8 mouse cellular contexts compared by ENCODE assay signal in genomic region chr5:142386784-142387680, GRCm38 (mm10). TPM values are rescaled to one million over a fixed set of nuclear protein-coding genes. Genes with fewer than 3 reads are reported as not detected.
DNase-seq lines count a peak whose midpoint lies in the region; ATAC-seq and TF ChIP-seq lines count a peak whose summit lies in the region.

No protein-coding gene starts in this region.

- H3K36me3 ChIP-seq in lung, embryonic 14.5 days (ENCODE audit: insufficient read depth): no peaks in the 10 kb centered on the region
- no peaks in the 10 kb centered on the region for H3K36me3 ChIP-seq in embryonic facial prominence, embryonic 14.5 days (ENCODE audit: control insufficient read depth, insufficient read depth, low read length)
- no peaks in the 10 kb centered on the region for H3K36me3 ChIP-seq in heart, embryonic 16.5 days (ENCODE audit: control insufficient read depth, insufficient read depth)
- no peaks in the 10 kb centered on the region for H3K36me3 ChIP-seq in midbrain, embryonic 10.5 days

- peak; percentile 53 for ATAC-seq in lung, embryonic 14.5 days (ENCODE audit: insufficient read depth)
- peak; percentile 75 for ATAC-seq in embryonic facial prominence, embryonic 14.5 days (ENCODE audit: low read depth)
- ATAC-seq in heart, embryonic 16.5 days (replicated peaks; ENCODE audit: extremely low read depth, insufficient read depth, low FRiP score): peak; percentile 64

- peak; percentile 73 for DNase-seq in lung, embryonic 14.5 days
- no peak for DNase-seq in lung, postnatal 14 days
- peak; percentile 87 for DNase-seq in embryonic facial prominence, embryonic 14.5 days (ENCODE audit: low spot score)
- peak; percentile 79 for DNase-seq in midbrain, embryonic 10.5 days (ENCODE audit: low spot score)
- DNase-seq in natural killer cell, adult 2 months (ENCODE audit: low spot score in 2 of 2): no peak
- no peak for DNase-seq in urinary bladder, adult 2 months (ENCODE audit: low spot score)
- no peak for DNase-seq in spleen, adult 12 weeks (ENCODE audit: low spot score)

- H3K9ac ChIP-seq in lung, embryonic 14.5 days: no peak overlapping the region
- H3K9ac ChIP-seq in embryonic facial prominence, embryonic 14.5 days (ENCODE audit: low read depth, low read length): 0 out of 2 replicates have a peak overlapping the region, but pooled peaks have one; percentile 17
- H3K9ac ChIP-seq in heart, embryonic 16.5 days (ENCODE audit: low read length): no peak overlapping the region

- no peaks in the 10 kb centered on the region for H3K27me3 ChIP-seq in lung, embryonic 14.5 days (ENCODE audit: insufficient read depth, low read length)
- no peaks in the 10 kb centered on the region for H3K27me3 ChIP-seq in embryonic facial prominence, embryonic 14.5 days (replicated peaks; ENCODE audit: control insufficient read depth, insufficient read depth, low read length)
- H3K27me3 ChIP-seq in heart, embryonic 16.5 days (ENCODE audit: control insufficient read depth, insufficient read depth, low read length): no peaks in the 10 kb centered on the region
- no peaks in the 10 kb centered on the region for H3K27me3 ChIP-seq in midbrain, embryonic 10.5 days (ENCODE audit: low read depth, poor library complexity, severe bottlenecking)

- H3K9me3 ChIP-seq in lung, embryonic 14.5 days (ENCODE audit: low read depth, low read length): no peaks in the 10 kb centered on the region
- no peaks in the 10 kb centered on the region for H3K9me3 ChIP-seq in embryonic facial prominence, embryonic 14.5 days (ENCODE audit: control insufficient read depth, low read length)
- no peaks in the 10 kb centered on the region for H3K9me3 ChIP-seq in heart, embryonic 16.5 days (replicated peaks; ENCODE audit: control insufficient read depth, low read length)
- no peaks in the 10 kb centered on the region; the same call in 1 of the 2 replicates for H3K9me3 ChIP-seq in midbrain, embryonic 10.5 days (replicated peaks)

- H3K4me1 ChIP-seq in lung, embryonic 14.5 days (ENCODE audit: insufficient read depth): peaks cover 13% of the 10 kb centered on the region; the same call in 1 of the 2 replicates
- H3K4me1 ChIP-seq in embryonic facial prominence, embryonic 14.5 days (ENCODE audit: control insufficient read depth, insufficient read depth, low read length): peaks cover 49% of the 10 kb centered on the region
- H3K4me1 ChIP-seq in heart, embryonic 16.5 days (ENCODE audit: control insufficient read depth, insufficient read depth, low read length): peaks cover 15% of the 10 kb centered on the region
- H3K4me1 ChIP-seq in midbrain, embryonic 10.5 days: peaks cover 55% of the 10 kb centered on the region

- H3K4me2 ChIP-seq in lung, embryonic 14.5 days: peak overlapping the region; percentile 3; the same call in 1 of the 2 replicates
- peak overlapping the region; percentile 26 for H3K4me2 ChIP-seq in embryonic facial prominence, embryonic 14.5 days (ENCODE audit: low read depth, low read length)
- peak overlapping the region; percentile 36 for H3K4me2 ChIP-seq in heart, embryonic 16.5 days (ENCODE audit: low read depth, low read length)

- peak overlapping the region; percentile 68; the same call in 1 of the 2 replicates for H3K27ac ChIP-seq in lung, embryonic 14.5 days (ENCODE audit: low read depth)
- peak overlapping the region; percentile 89 for H3K27ac ChIP-seq in embryonic facial prominence, embryonic 14.5 days (replicated peaks; ENCODE audit: low read depth, low read length)
- no peak overlapping the region; the same call in 1 of the 2 replicates for H3K27ac ChIP-seq in heart, embryonic 16.5 days (ENCODE audit: low read length)
- H3K27ac ChIP-seq in midbrain, embryonic 10.5 days (replicated peaks): peak overlapping the region; percentile 93

- no peak overlapping the region for H3K4me3 ChIP-seq in lung, embryonic 14.5 days (ENCODE audit: low read depth, low read length)
- H3K4me3 ChIP-seq in embryonic facial prominence, embryonic 14.5 days (ENCODE audit: low read depth, low read length): no peak overlapping the region
- no peak overlapping the region for H3K4me3 ChIP-seq in heart, embryonic 16.5 days (ENCODE audit: low read length)
- H3K4me3 ChIP-seq in midbrain, embryonic 10.5 days: peak overlapping the region; percentile 32; the same call in 1 of the 2 replicates

- 0 out of 2 replicates have a peak, but pooled peaks have one; percentile 21 for TF ChIP-seq CTCF in lung, embryonic 14.5 days (IDR thresholded peaks at IDR 0.05; ENCODE audit: low read depth)

- WGBS in lung, embryonic 14.5 days: 37% methylated on average over 17 of the region's 17 CpGs
- WGBS in embryonic facial prominence, embryonic 14.5 days: 28% methylated on average over 17 of the region's 17 CpGs
- 46% methylated on average over 17 of the region's 17 CpGs for WGBS in heart, embryonic 16.5 days
- 43% methylated on average over 17 of the region's 17 CpGs for WGBS in midbrain, embryonic 10.5 days

RNA-seq across cellular contexts. Expression of gene Foxk1, which starts 14.3 kb away (rescaled TPM):
- polyA plus RNA-seq in lung, embryonic 14.5 days (2014; fragmentation: Nextera tagmentation; extraction: Ambion mirVana): 5.4 and 7.9 TPM in 2 replicates
- polyA plus RNA-seq in embryonic facial prominence, embryonic 14.5 days (2014; fragmentation: Nextera tagmentation; extraction: Ambion mirVana): 5.6 and 7.5 TPM in 2 replicates
- 2.5 and 4.7 TPM in 2 replicates for polyA plus RNA-seq in heart, embryonic 16.5 days (2015; fragmentation: Nextera tagmentation; extraction: Ambion mirVana)
- polyA plus RNA-seq in midbrain, embryonic 10.5 days (2016; fragmentation: Nextera tagmentation; extraction: Ambion mirVana): 3.7 and 5.3 TPM in 2 replicates
- 13.8 and 21.3 TPM in 2 replicates for polyA plus RNA-seq in urinary bladder, adult 2 months (2012; rRNA removed)

Comparison
In these comparisons a context has a peak if more than half of its experiments do, and no peak if none do; other contexts are left out.
1. DNase-seq: peak in lung, embryonic 14.5 days (single experiment), embryonic facial prominence, embryonic 14.5 days (single experiment) and midbrain, embryonic 10.5 days (single experiment); none in lung, postnatal 14 days (single experiment), natural killer cell, adult 2 months (0 of 2), urinary bladder, adult 2 months (single experiment) and spleen, adult 12 weeks (single experiment).
2. Peak in every context shown above with its lines, with median percentiles within 50 percentile points of each other: ATAC-seq and H3K4me2 ChIP-seq.